Comparison of ENCODE assay signal across 24 mouse cellular contexts in the genomic region with DNA sequence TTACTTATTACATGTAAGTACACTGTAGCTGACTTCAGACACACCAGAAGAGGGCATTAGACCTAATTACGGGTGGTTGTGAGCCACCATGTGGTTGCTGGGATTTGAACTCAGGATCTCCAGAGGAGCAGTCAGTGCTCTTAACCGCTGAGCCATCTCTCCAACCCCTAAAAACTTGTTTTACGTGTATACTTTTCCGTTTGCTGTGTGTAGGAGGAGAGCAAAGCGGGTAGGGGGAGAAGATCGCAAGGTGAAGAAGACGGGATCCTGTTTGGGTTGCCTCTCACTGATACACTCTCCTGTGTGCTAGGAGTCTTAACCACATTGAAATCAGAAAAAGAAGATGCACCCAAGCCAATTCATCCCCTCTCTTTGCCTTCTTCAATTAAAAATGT.
"Had no signal": no experiment of that assay in that cellular context is flagged by ENCODE, and none has a peak within 500 bp of the region (broad histone marks: within the 10 kb centered on the region; RNA-seq: fewer than 3 reads in every experiment).

No protein-coding gene starts in this region.

- DNase-seq: gastrocnemius, postnatal 10 days; gastrocnemius, postnatal 25 days; heart, adult 11 months; heart, postnatal 14 days; heart, postnatal 36 days; kidney, adult 11 months; kidney, adult 2 months; kidney, adult 9 months; kidney, postnatal 14 days; kidney, postnatal 4 days; layer of hippocampus, adult 9-11 months; layer of hippocampus, postnatal 36 days; left cerebral cortex, postnatal 4 days had no signal

- H3K4me1 ChIP-seq: heart, embryonic 10.5 days; heart, embryonic 12.5 days; hindbrain, embryonic 13.5 days; hindbrain, embryonic 15.5 days; limb, embryonic 13.5 days; limb, embryonic 15.5 days; liver, embryonic 12.5 days had no signal

- H3K4me3 ChIP-seq: heart, embryonic 10.5 days; heart, embryonic 12.5 days; hindbrain, embryonic 13.5 days; hindbrain, embryonic 15.5 days; kidney, embryonic 15.5 days; limb, embryonic 13.5 days; limb, embryonic 15.5 days; liver, embryonic 12.5 days had no signal

- H3K27ac ChIP-seq: heart, embryonic 10.5 days; hindbrain, embryonic 13.5 days; hindbrain, embryonic 15.5 days; hindbrain, postnatal 0 days; kidney, embryonic 15.5 days; kidney, postnatal 0 days; limb, embryonic 13.5 days; limb, embryonic 15.5 days; liver, embryonic 12.5 days; liver, embryonic 14.5 days had no signal
